Mouse (Mus musculus) ZHBTc4 (cell line): ENCODE measurements around the gene Map3k5.
A peak's percentile ranks its signal among the peaks of the same experiment; 100 is the strongest.

Experiments
- DNase-seq: peaks from one replicate; pipeline ENCODE4 v3.0.0-alpha.2; 2011; ENCODE audit warnings: low read depth, low spot score

Map3k5 gene

GRCm38 (mm10) chr10:20006333-20007093 lies 72.2 kb downstream of the Map3k5 start:
- no peak for DNase-seq

GRCm38 (mm10) chr10:20009310-20009709 lies 75.0 kb downstream of the Map3k5 start:
- no peak for DNase-seq

GRCm38 (mm10) chr10:20010018-20010417 lies 75.7 kb downstream of the Map3k5 start:
- no peak for DNase-seq

- no peak for DNase-seq
These were observed 84.1 kb downstream of the Map3k5 start for GRCm38 (mm10) chr10:20018406-20018805.

- DNase-seq = no peak
These were observed 84.5 kb downstream of the Map3k5 start for GRCm38 (mm10) chr10:20018806-20019205.

GRCm38 (mm10) chr10:20021256-20021655 lies 87.0 kb downstream of the Map3k5 start:
- DNase-seq = no peak

GRCm38 (mm10) chr10:20021670-20022468 lies 87.6 kb downstream of the Map3k5 start:
- DNase-seq = no peak

- DNase-seq = no peak
These were observed 88.5 kb downstream of the Map3k5 start for GRCm38 (mm10) chr10:20022608-20023340.

- no peak for DNase-seq
These were observed 89.3 kb downstream of the Map3k5 start for GRCm38 (mm10) chr10:20023524-20023923.

GRCm38 (mm10) chr10:20024891-20025290 lies 90.6 kb downstream of the Map3k5 start:
- no peak for DNase-seq

- no peak for DNase-seq
These were observed 91.7 kb downstream of the Map3k5 start for GRCm38 (mm10) chr10:20025781-20026520.

GRCm38 (mm10) chr10:20030703-20031102 lies 96.4 kb downstream of the Map3k5 start:
- peak; percentile 43 for DNase-seq

GRCm38 (mm10) chr10:20031936-20032335 lies 97.7 kb downstream of the Map3k5 start:
- DNase-seq = no peak

- no peak for DNase-seq
These were observed 102.1 kb downstream of the Map3k5 start for GRCm38 (mm10) chr10:20036375-20036774.

- no peak for DNase-seq
These were observed 102.6 kb downstream of the Map3k5 start for GRCm38 (mm10) chr10:20036846-20037245.

- no peak for DNase-seq
These were observed 105.3 kb downstream of the Map3k5 start for GRCm38 (mm10) chr10:20039531-20039930.

- no peak for DNase-seq
These were observed 105.8 kb downstream of the Map3k5 start for GRCm38 (mm10) chr10:20040116-20040515.

- no peak for DNase-seq
These were observed 106.4 kb downstream of the Map3k5 start for GRCm38 (mm10) chr10:20040677-20041076.

- no peak for DNase-seq
These were observed 107.8 kb downstream of the Map3k5 start for GRCm38 (mm10) chr10:20042081-20042480.

GRCm38 (mm10) chr10:20044051-20044450 lies 109.8 kb downstream of the Map3k5 start:
- no peak for DNase-seq

- no peak for DNase-seq
These were observed 111.6 kb downstream of the Map3k5 start for GRCm38 (mm10) chr10:20045733-20046495.
